Mouse (Mus musculus) E14TG2a.4 (cell line): ENCODE results near the gene Smtnl2.

Experiments used
- CTCF ChIP-seq: conservative IDR thresholded peaks from 2 replicates; pipeline ENCODE4 v1.5.1; 2014; ENCODE audit warnings: low read length
- NANOG ChIP-seq: IDR thresholded peaks from 2 replicates; pipeline ENCODE4 v1.6.1; 2014; ENCODE audit warnings: borderline replicate concordance, low read length, mixed read lengths
- POU5F1 ChIP-seq: IDR thresholded peaks from 2 replicates; pipeline ENCODE4 v1.6.1; 2014; ENCODE audit warnings: low read length, borderline replicate concordance

DNA sequence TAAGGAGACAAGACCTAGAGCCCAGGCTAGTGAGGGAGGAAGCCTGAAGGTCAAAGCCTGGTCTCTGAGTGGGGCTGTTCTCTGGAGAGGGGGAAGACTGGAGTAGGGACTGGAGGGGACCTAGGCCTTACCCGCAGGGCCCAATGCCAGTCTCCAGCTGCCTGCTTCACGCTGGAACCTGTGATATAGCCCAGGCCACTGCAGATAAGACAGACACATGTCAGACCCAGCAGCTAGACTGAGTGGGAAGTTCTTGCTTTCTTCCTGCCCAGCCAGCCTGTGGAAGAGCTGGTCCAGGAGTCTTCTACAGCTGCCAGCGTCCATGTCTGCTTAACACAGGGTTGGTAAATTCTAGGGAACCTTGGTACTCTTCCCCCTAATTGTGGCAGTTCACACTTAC, 47.0 kb upstream of the Smtnl2 start:
- TF ChIP-seq CTCF (no peak), POU5F1 (no peak), NANOG (no peak)
